Mouse (Mus musculus) ES-E14 (cell line): ENCODE data around the gene Fiz1. TPM values are rescaled to one million over a fixed set of nuclear protein-coding genes. Genes with fewer than 3 reads are reported as not detected.
A peak's percentile ranks its signal among the peaks of the same experiment; 100 is the strongest.

Source experiments
- DNase-seq: peaks from one replicate; pipeline ENCODE4 v3.0.0-alpha.2; 2013; ENCODE audit warnings: low read depth, low spot score
- H3K27ac ChIP-seq: 2 replicates; pipeline ENCODE4 v1.5.1; 2012; ENCODE audit warnings: low read depth, mild to moderate bottlenecking, low read length, moderate library complexity, mixed read lengths; ENCODE audit not compliant: poor library complexity, insufficient read depth, severe bottlenecking
- H3K36me3 ChIP-seq: 2 replicates; pipeline ENCODE4 v1.6.1; 2012; ENCODE audit warnings: mild to moderate bottlenecking, low read length, moderate library complexity, mixed read lengths; ENCODE audit not compliant: control insufficient read depth, poor library complexity, insufficient read depth, severe bottlenecking
- H3K4me1 ChIP-seq, 2 experiments: fragments of 150-350 bp in 1 of 2; sonication (generic) in 1 of 2; 2 replicates each; pipeline ENCODE4 v1.6.1; 2012; ENCODE audit warnings: low read length in 2 of 2, mild to moderate bottlenecking in 1 of 2, mixed read lengths in 1 of 2; ENCODE audit not compliant: control insufficient read depth in 2 of 2, insufficient read depth in 2 of 2, poor library complexity in 1 of 2
- H3K4me3 ChIP-seq, 2 experiments: fragments of 150-350 bp in 1 of 2; sonication (generic) in 1 of 2; 2 replicates each; pipeline ENCODE4 v1.5.1; 2012; ENCODE audit warnings: low read length in 2 of 2, low read depth in 1 of 2, mild to moderate bottlenecking in 1 of 2, mixed read lengths in 1 of 2; ENCODE audit not compliant: insufficient read depth in 1 of 2, poor library complexity in 1 of 2, severe bottlenecking in 1 of 2
- H3K9ac ChIP-seq: 2 replicates; pipeline ENCODE4 v1.6.1; 2012; ENCODE audit warnings: low read depth, mild to moderate bottlenecking, low read length, mixed read lengths; ENCODE audit not compliant: poor library complexity, insufficient read depth, severe bottlenecking
- H3K9me3 ChIP-seq: fragments of 150-350 bp; sonication (generic); 2 replicates; pipeline ENCODE4 v1.6.1; 2012; ENCODE audit warnings: low read depth, mild to moderate bottlenecking, low read length; ENCODE audit not compliant: control insufficient read depth, insufficient read depth
- CHD2 ChIP-seq: IDR thresholded peaks from 2 replicates; pipeline ENCODE4 v1.6.1; 2014; ENCODE audit warnings: mild to moderate bottlenecking, low read depth, low read length, inconsistent platforms
- HCFC1 ChIP-seq: IDR thresholded peaks from 2 replicates; pipeline ENCODE4 v1.6.1; 2012; ENCODE audit warnings: low read length, inconsistent platforms, borderline replicate concordance; ENCODE audit not compliant: insufficient read depth
- MAFK ChIP-seq: IDR thresholded peaks from 2 replicates; pipeline ENCODE4 v1.6.1; 2014; ENCODE audit warnings: mild to moderate bottlenecking, low read depth, low read length, inconsistent platforms; ENCODE audit not compliant: insufficient read depth
- ZC3H11A ChIP-seq: IDR thresholded peaks from 2 replicates; pipeline ENCODE4 v1.6.1; 2012; ENCODE audit warnings: low read depth, mild to moderate bottlenecking, inconsistent platforms, low read length, borderline replicate concordance
- ZNF384 ChIP-seq: IDR thresholded peaks from 2 replicates; pipeline ENCODE4 v1.6.1; 2012; ENCODE audit warnings: low read depth, low read length, inconsistent platforms
- in situ Hi-C, 2 experiments: fragments of 600-800 bp; cut with MboI; formaldehyde crosslinking; loops; one replicate each; pipeline ENCODE4 v1.15.1; 2025; ENCODE audit warnings: low sequenced_read_pairs in 2 of 2, inconsistent platforms in 1 of 2; ENCODE audit not compliant: unreplicated experiment in 2 of 2
- total RNA-seq: library from RNA; depleted of rRNA; stranded (reverse); fragments of 300-350 nt; gene quantifications from 2 replicates; pipeline ENCODE4 v1.2.3, GENCODE M21; 2012

The Fiz1 gene
- total RNA-seq, 1 experiment = 47.4 TPM

DNA sequence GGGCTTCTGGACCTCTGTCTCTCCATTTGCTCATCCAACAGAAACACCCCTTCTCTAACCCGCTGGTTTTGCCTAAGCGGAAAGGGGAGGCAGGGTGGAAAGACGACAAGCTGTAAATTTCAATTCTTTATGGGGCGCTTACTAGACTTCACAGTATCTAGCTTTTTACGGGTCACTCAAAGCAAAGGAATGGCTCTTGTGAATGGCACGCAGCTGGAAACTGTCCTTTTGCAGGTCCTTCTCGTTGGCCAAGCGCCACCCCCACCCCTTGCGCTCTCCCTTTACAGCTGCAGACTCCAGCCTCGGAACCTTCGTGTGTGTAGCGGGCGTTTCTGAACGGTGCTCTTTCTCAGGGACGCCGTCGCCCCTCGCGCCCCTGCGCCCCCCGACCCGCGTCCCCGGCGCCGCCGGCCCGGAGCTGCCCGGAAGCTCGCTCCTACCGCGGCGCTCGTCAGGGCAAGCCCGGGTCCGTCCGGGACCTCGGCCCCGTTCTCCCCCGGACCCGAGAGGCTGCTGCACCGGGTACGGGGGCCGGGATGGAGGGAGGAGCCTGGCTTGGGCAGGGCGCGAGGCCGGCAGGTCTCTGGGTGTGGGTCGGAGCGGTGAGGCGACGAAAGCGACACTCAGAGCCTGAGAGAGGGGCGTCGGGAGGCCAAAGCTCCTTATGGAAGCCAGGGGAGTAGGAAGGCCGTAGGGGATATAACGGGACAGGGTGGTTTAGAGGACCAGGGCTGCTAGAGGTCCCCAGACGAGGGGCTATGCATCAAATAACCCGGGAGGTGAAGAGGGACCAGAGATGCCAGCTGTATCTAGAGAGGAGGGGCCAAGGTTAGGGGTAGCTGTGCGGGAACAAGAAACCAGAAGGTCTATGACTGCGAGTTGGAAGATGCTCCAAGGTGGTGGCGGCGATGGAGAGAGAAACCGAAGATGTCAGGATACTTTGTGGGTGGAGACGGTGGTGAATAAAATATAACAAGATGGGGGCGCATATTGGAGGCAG, 37.0 kb upstream of the Fiz1 start, which contains the start of gene Zfp580:
TSS of gene Zfp580 (plus strand) at position 346 of the 1,000 bp plus-strand sequence.
- H3K9me3 ChIP-seq = no peaks in the 10 kb centered on the region
- peak within 1 kb of the TSS; percentile 68 to 86 for H3K4me3 ChIP-seq
- TF ChIP-seq HCFC1 = peak; percentile 84; the same call in 1 of the 2 replicates
- no peak for TF ChIP-seq ZNF384
- in situ Hi-C loops = no loop called here
- H3K27ac ChIP-seq = no peak within 1 kb of the TSS
- H3K4me1 ChIP-seq = peaks cover 3% of the 10 kb centered on the region in 2 experiments; a peak in 1 of 4 replicates
- H3K36me3 ChIP-seq = no peaks in the 10 kb centered on the region
- DNase-seq = no peak
- peak within 1 kb of the TSS; percentile 87 for H3K9ac ChIP-seq

DNA sequence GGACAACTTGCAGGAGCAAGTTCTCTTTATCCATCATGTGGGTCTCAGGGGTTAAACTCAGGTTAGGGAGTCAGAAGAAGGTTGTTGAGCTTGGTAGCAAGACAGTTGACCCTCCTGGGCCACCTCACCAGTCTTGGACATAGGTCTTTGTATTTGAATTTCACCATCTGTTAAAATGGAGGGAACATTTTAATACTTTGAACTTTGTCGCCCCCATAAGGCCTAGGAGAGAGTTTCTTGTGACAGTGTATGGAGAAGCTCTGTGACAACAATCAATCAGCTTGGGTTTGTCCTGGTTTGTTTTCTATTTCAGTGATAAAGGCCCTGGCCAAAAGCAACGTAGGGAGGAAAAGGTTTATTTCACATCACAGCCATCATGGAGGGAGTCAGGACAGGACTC, 32.8 kb upstream of the Fiz1 start:
- TF ChIP-seq ZNF384 (no peak), HCFC1 (no peak)
- no peaks in the 10 kb centered on the region for H3K9me3 ChIP-seq
- no peak for DNase-seq

DNA sequence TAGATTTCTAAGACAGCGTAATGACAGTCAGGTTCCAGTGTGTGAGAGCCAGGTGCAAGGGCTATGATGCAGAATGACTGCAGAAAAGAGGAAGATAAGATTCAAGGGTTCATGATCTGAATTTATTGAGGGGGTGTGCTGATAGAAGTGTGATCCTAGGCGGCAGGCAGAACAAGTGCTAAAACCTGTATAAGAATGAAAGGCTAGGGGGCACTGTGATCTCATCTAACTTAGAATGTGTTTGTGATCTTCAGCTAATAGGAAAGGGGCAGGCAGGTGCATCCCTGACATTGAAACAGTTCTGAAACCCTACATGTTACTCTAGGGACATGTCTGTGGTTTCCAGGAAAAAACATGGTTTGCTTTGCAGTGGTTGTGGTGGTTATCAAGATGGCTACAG, 31.6 kb upstream of the Fiz1 start:
- Histone ChIP-seq H3K27ac (no peak overlapping the region), H3K4me1 (peaks cover 2 to 3% of the 10 kb centered on the region in 2 experiments; a peak in 1 of 4 replicates), H3K9ac (no peak overlapping the region), H3K4me3 (no peak overlapping the region), H3K9me3 (no peaks in the 10 kb centered on the region), H3K36me3 (no peaks in the 10 kb centered on the region)
- DNase-seq = no peak
- in situ Hi-C loops = no loop called here
- TF ChIP-seq CHD2 (no peak), MAFK (no peak), HCFC1 (no peak), ZNF384 (no peak), ZC3H11A (no peak)

More for the DNA sequence above, 32.8 kb upstream of the Fiz1 start:
- H3K9ac ChIP-seq = no peak overlapping the region
- no peak overlapping the region for H3K27ac ChIP-seq
- H3K4me1 ChIP-seq = peaks cover 2 to 3% of the 10 kb centered on the region in 2 experiments; a peak in 1 of 4 replicates
- in situ Hi-C loops = no loop called here
- no peak overlapping the region for H3K4me3 ChIP-seq
- H3K36me3 ChIP-seq = no peaks in the 10 kb centered on the region

DNA sequence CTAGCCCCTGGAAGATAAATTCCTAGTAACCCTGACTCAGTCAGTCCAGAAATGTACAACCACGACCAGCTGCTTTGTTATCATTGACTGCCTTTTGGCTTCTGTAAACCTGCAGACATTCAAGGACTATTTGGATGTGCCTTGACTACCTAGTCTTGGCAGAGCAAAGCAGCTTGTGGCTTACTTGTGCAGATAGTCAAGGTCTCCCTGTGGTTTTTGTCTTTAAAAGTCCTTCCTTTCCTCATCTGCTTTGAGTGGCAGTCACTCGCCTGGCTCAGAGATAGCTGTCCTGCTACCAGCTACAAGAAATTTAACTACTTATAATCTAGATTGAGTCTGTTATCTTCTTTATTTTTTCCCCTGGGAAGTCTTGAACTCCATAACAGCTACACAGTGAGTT, 30.5 kb upstream of the Fiz1 start:
- H3K4me1 ChIP-seq = no peaks in the 10 kb centered on the region
- H3K4me3 ChIP-seq = no peak overlapping the region
- H3K27ac ChIP-seq = no peak overlapping the region
- no peaks in the 10 kb centered on the region for H3K36me3 ChIP-seq
- in situ Hi-C loops = no loop called here
- H3K9ac ChIP-seq = no peak overlapping the region
- H3K9me3 ChIP-seq = no peaks in the 10 kb centered on the region
- no peak for DNase-seq
- TF ChIP-seq ZNF384 = no peak
- TF ChIP-seq CHD2 = no peak
- TF ChIP-seq MAFK = no peak
- no peak for TF ChIP-seq HCFC1
- TF ChIP-seq ZC3H11A = no peak
